Mouse (Mus musculus): ENCODE measurements around the gene Scarf1. TPM values are rescaled to one million over a fixed set of nuclear protein-coding genes. Genes with fewer than 3 reads are reported as not detected.

Scarf1 gene
- 1.8 TPM for polyA plus RNA-seq (2015; fragmentation: Illumina TruSeq; extraction: RNeasy Lipid Tissue Mini Kit (QIAGEN cat#74804); ENCODE audit: insufficient read depth, low replicate concordance)

DNA sequence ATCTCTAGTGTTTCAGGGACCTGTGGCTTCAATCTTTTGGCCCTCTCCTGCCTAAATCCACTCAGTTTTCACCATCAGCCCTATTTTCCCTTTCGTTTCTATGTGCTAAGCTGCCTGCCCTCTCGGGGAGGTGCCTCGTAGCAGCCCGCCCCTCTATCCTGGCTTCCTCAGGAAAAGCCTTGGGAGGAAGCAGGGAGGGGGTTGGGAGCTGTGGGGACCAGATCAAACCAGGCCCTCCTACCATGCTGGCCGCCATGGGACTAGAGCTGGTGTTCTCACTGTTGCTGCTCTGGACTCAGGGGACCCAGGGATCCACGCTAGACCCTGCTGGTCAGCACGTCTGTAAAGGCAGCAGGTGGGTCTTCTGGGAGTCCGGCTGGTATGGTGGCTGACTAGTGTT lies at the start of gene Scarf1:
Gene Scarf1, plus strand, starts transcription at position 205 of the 400 bp plus-strand sequence.

DNA sequence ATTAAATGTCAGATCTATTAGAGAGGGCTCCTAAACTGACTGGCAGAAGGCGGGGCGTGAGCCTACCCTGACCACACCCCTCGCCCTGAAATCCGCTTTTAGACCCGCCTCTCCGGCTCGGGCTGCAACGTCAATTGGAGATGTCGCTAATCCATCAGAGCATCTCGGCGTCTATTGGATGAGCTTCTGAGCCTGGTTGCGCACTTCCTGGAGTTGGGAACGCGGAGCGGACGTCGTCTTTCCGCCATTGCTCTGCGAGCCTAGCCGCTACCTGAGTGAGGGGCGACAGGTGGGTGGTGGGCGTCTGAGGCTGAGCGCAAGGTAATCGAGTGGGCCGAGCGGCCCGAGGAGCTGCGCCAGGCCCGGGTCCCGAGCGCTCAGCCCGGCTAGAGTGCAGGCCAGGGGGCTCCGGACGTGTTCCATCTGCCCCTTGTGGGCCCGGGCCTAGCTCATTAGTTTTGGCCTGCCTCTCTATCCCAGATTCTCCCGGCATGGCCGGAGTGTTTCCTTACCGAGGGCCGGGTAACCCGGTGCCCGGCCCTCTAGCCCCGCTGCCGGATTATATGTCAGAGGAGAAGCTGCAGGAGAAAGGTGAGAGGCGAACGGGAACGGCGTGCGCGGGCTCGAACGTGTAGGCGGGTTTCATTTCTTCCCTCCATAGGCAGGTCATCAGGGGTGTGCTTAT lies 26.6 kb upstream of the Scarf1 start, which contains the start of gene Prpf8:
Gene Prpf8, plus strand, starts transcription at position 216 of the 685 bp plus-strand sequence.

DNA sequence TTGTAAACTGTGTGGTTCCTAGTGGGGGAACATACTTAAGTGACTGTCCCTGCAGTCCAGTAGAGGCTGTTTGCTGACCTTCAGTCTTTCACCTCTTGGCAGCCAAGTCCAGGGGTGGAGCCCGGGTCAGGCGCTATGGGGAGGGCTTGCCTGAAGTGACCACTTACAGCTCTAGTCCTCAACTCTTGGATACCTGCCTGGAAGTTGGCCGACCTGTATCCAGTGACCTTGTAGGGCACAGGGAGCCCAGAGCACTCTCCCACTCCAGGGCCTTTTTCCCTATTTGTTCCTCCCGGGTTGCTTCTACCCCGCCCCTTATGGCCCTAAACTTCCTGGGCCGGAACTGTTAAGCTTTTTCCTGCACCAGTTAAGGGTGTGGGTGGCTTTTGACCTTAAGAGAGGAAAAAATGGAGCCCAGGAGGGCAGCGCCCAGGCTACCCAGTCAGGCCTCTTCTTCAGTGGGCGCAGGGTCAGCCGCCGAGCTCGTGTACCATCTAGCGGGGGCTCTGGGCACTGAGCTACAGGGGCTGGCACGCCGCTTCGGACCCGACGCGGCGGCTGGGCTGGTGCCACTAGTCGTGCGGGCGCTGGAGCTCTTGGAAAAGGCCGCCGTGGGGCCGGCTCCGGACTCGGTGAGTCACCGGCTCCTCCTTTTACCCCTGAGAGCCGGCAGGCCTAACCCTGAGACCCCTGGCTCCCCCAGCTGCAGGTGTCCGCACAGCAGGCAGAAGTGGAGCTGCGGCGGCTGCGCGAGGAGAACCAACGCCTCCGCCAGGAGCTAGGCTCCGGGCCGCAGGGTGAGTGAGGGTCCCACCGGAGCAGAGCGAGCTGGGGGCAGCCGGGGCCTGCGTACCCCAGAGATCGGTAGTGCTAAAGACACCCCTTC lies 3.4 kb upstream of the Scarf1 start, which contains the start of gene Rilp:
Gene Rilp, plus strand, starts transcription at position 354 of the 886 bp plus-strand sequence.

DNA sequence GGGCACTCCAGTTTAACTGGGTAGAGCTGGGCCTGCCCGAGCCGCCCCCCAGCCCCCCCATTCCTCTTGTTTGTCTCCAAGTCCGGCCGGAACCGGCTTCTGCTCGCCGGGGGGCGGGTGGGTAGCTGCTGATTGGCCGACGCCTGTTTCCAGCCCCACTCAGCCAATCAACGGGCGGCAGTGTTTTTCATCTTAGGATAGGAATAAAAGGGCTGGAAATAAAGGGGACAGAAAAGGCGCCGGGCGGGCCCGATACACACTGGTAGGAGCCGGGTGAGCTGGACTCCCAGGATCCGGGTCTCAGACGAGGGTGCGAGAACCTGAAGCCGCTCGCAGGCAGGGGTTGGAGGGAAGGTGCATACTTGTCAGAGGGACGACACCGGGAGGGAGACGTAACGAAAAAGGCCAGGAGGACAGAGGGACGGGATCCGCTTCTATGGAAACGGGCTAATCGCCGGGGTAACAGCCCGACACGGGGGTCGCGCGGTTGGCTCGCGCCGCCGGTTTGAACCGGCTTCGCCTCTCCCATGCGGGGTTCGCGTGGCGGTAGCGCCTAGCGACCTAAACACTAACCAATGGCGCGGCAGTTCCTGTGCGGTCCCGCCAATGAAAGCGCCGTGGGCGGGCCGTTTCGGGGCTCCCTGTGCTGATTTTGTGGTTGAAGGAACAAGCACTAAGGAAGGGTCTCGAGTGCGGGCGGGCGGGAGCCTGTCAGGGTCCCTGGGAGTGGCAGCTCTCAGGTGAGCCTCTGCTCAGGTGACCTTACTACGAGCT lies 18.3 kb downstream of the Scarf1 start, which contains the start of gene Slc43a2:
Gene Slc43a2, plus strand, starts transcription at position 226 of the 774 bp plus-strand sequence.

Other genes starting within 250 kb of the Scarf1 start
- 96.3 TPM for gene Rpa1, start 165.2 kb upstream of the Scarf1 start, polyA plus RNA-seq (2015; fragmentation: Illumina TruSeq; extraction: RNeasy Lipid Tissue Mini Kit (QIAGEN cat#74804); ENCODE audit: insufficient read depth, low replicate concordance)
- 9.9 TPM for gene Smyd4, start 165.1 kb upstream of the Scarf1 start, polyA plus RNA-seq (2015; fragmentation: Illumina TruSeq; extraction: RNeasy Lipid Tissue Mini Kit (QIAGEN cat#74804); ENCODE audit: insufficient read depth, low replicate concordance)
- gene Serpinf1, start 90.8 kb upstream of the Scarf1 start, polyA plus RNA-seq (2015; fragmentation: Illumina TruSeq; extraction: RNeasy Lipid Tissue Mini Kit (QIAGEN cat#74804); ENCODE audit: insufficient read depth, low replicate concordance): 10.2 TPM
- 0.11 TPM for gene Serpinf2, start 73.9 kb upstream of the Scarf1 start, polyA plus RNA-seq (2015; fragmentation: Illumina TruSeq; extraction: RNeasy Lipid Tissue Mini Kit (QIAGEN cat#74804); ENCODE audit: insufficient read depth, low replicate concordance)
- gene Wdr81, start 58.8 kb upstream of the Scarf1 start, polyA plus RNA-seq (2015; fragmentation: Illumina TruSeq; extraction: RNeasy Lipid Tissue Mini Kit (QIAGEN cat#74804); ENCODE audit: insufficient read depth, low replicate concordance): 9.7 TPM
- 5.4 TPM for gene Tlcd2, start 51.8 kb upstream of the Scarf1 start, polyA plus RNA-seq (2015; fragmentation: Illumina TruSeq; extraction: RNeasy Lipid Tissue Mini Kit (QIAGEN cat#74804); ENCODE audit: insufficient read depth, low replicate concordance)
- 119 TPM for gene Prpf8, start 26.7 kb upstream of the Scarf1 start, polyA plus RNA-seq (2015; fragmentation: Illumina TruSeq; extraction: RNeasy Lipid Tissue Mini Kit (QIAGEN cat#74804); ENCODE audit: insufficient read depth, low replicate concordance)
- 1.1 TPM for gene Rilp, start 3.4 kb upstream of the Scarf1 start, polyA plus RNA-seq (2015; fragmentation: Illumina TruSeq; extraction: RNeasy Lipid Tissue Mini Kit (QIAGEN cat#74804); ENCODE audit: insufficient read depth, low replicate concordance)
- 27.9 TPM for gene Slc43a2, start 18.2 kb downstream of the Scarf1 start, polyA plus RNA-seq (2015; fragmentation: Illumina TruSeq; extraction: RNeasy Lipid Tissue Mini Kit (QIAGEN cat#74804); ENCODE audit: insufficient read depth, low replicate concordance)
- 254 TPM for gene Pitpna, start 74.6 kb downstream of the Scarf1 start, polyA plus RNA-seq (2015; fragmentation: Illumina TruSeq; extraction: RNeasy Lipid Tissue Mini Kit (QIAGEN cat#74804); ENCODE audit: insufficient read depth, low replicate concordance)
- gene Inpp5k, start 117.4 kb downstream of the Scarf1 start, polyA plus RNA-seq (2015; fragmentation: Illumina TruSeq; extraction: RNeasy Lipid Tissue Mini Kit (QIAGEN cat#74804); ENCODE audit: insufficient read depth, low replicate concordance): 83.1 TPM
- gene Myo1c, start 137.0 kb downstream of the Scarf1 start, polyA plus RNA-seq (2015; fragmentation: Illumina TruSeq; extraction: RNeasy Lipid Tissue Mini Kit (QIAGEN cat#74804); ENCODE audit: insufficient read depth, low replicate concordance): 74.6 TPM
- gene Crk, start 165.7 kb downstream of the Scarf1 start, polyA plus RNA-seq (2015; fragmentation: Illumina TruSeq; extraction: RNeasy Lipid Tissue Mini Kit (QIAGEN cat#74804); ENCODE audit: insufficient read depth, low replicate concordance): 99.9 TPM
- 484 TPM for gene Ywhae, start 219.3 kb downstream of the Scarf1 start, polyA plus RNA-seq (2015; fragmentation: Illumina TruSeq; extraction: RNeasy Lipid Tissue Mini Kit (QIAGEN cat#74804); ENCODE audit: insufficient read depth, low replicate concordance)

All from spleen, adult 10 weeks (tissue).